Mouse (Mus musculus) olfactory bulb, adult 2 months (tissue): ENCODE measurements at regions not wholly inside any gene's neighbourhood (a gene's known extent, or its start where the extent isn't known, plus 50 kb on each side); places are given as distances from the start of the nearest gene placed in this dataset.

Source experiments
- CTCF ChIP-seq: fragments of 200-500 bp; IDR thresholded peaks from 2 replicates; pipeline ENCODE4 v1.5.1; 2012; ENCODE audit warnings: low read depth, mild to moderate bottlenecking, low read length, moderate library complexity; ENCODE audit not compliant: insufficient read depth
- POLR2A ChIP-seq: fragments of 200-500 bp; IDR thresholded peaks from 2 replicates; pipeline ENCODE4 v1.6.1; 2012; ENCODE audit warnings: mild to moderate bottlenecking, low read depth, low read length, moderate library complexity; ENCODE audit not compliant: insufficient read depth

GRCm38 (mm10) chr13:5515552-5515951, 345.7 kb upstream of the Klf6 start:
- TF ChIP-seq CTCF (no peak), POLR2A (no peak)
